Mouse (Mus musculus): ENCODE measurements at regions not wholly inside any gene's neighbourhood (a gene's known extent, or its start where the extent isn't known, plus 50 kb on each side); places are given as distances from the start of the nearest gene placed in this dataset.

DNA sequence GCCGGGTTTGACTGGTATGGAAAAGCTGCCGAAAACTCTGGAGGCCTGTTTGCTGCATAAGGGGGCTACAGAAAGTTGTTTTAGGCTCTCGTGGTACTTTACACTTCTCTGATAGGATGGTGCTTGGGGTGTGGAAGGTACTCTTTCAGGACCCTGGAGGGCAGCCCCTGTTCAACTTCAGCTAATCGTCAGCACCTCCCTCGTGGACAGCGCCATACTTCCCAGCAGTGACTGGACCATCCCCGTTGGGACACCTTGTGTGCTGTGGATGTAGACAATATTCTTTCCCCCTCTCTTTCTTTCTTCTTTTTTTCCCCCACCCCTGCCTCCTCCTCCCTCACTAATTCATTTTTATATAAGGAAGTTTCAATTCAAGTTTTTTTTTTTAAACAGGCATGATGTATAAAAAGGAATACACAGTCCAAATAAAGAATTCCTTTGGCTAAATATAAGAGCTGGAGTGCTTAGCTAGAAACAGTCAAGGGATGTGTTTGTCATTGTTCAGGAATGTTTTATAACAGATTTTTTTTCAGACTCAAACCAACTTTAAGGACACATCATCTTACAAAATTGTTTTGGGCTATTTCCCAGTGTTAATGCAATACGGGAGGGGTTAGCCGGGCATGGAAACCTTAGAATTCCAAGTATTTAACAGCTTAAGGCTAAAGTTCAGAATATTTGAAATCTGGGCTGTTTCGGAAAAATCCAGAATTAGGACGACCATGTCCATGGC is 66.2 kb upstream of the Ampd3 start:
- WGBS = 66% methylated on average over 11 of the region's 11 CpGs
- ATAC-seq = no peak

DNA sequence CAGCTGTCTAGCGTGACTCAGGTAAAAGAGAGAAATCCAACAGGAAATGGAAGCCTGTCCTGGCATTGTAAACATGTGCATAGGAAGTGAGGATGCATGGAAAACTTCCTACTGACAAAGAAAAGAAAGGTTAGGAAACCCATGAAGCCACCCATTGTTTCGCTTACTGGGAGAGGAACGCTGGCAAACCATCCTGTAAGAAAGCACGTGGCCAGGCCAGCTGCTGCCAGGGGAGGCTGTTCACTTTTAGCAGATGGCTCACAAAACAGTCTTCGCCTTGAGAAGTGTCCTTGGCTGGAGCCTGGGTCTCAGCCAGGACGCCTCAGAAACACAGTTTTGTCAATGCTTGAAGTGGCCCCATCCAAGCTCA is 65.6 kb upstream of the Ampd3 start:
- no peak for ATAC-seq
- Histone ChIP-seq H3K4me1 (ENCODE audit: control insufficient read depth, insufficient read depth, low read depth, low read length) (peaks cover 5% of the 10 kb centered on the region; the same call in 1 of the 2 replicates), H3K9me3 (ENCODE audit: control insufficient read depth, low read length) (no peaks in the 10 kb centered on the region), H3K4me2 (ENCODE audit: low read length) (no peak overlapping the region), H3K36me3 (ENCODE audit: control insufficient read depth, insufficient read depth, low read length) (no peaks in the 10 kb centered on the region), H3K4me3 (ENCODE audit: low read length) (no peak overlapping the region), H3K27ac (ENCODE audit: low read depth, low read length) (no peak overlapping the region), H3K9ac (ENCODE audit: low read depth, low read length) (no peak overlapping the region), H3K27me3 (replicated peaks; ENCODE audit: control insufficient read depth, insufficient read depth, low read length) (no peaks in the 10 kb centered on the region)
- 66% methylated on average over 6 of the region's 6 CpGs for WGBS

More for the DNA sequence above, 66.2 kb upstream of the Ampd3 start:
- Histone ChIP-seq H3K9me3 (ENCODE audit: control insufficient read depth, low read length) (no peaks in the 10 kb centered on the region), H3K27me3 (replicated peaks; ENCODE audit: control insufficient read depth, insufficient read depth, low read length) (no peaks in the 10 kb centered on the region), H3K27ac (ENCODE audit: low read depth, low read length) (no peak overlapping the region), H3K36me3 (ENCODE audit: control insufficient read depth, insufficient read depth, low read length) (no peaks in the 10 kb centered on the region), H3K4me2 (ENCODE audit: low read length) (no peak overlapping the region), H3K4me3 (ENCODE audit: low read length) (no peak overlapping the region), H3K9ac (ENCODE audit: low read depth, low read length) (no peak overlapping the region), H3K4me1 (ENCODE audit: control insufficient read depth, insufficient read depth, low read depth, low read length) (peaks cover 3% of the 10 kb centered on the region; the same call in 1 of the 2 replicates)

DNA sequence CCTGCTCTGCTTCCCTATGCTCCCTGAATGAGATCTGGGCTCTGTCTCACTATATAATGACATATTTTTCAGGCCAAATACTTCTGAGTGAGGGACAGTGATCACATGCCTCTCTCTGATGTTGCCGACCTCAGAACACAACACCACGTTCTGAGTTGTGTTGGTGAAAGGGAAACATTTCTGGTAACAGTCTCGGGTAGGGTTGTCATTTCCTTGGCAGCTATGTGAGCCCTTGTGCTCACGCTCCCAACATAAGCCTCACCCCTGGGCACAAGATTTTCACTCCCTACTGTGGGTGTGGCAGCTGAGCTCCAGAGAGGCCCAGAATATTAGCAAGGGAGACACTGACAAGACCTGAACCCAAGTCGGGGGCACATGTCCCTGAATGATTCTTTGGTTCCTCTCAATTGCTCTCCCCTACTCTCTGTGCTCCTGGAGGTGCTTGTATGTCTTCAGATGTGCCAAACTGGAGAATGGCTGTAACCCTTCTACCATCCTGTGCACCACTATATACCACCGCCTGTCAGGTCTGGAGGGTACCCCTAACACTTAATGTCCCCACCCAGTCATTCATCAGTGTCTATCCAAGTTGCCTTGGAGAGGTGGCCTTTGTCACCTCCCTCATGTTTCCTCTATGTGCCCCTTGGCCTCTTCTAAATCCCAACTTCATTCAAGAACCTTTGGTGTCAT is 62.5 kb upstream of the Ampd3 start:
- WGBS = 88% methylated on average over 6 of the region's 6 CpGs

DNA sequence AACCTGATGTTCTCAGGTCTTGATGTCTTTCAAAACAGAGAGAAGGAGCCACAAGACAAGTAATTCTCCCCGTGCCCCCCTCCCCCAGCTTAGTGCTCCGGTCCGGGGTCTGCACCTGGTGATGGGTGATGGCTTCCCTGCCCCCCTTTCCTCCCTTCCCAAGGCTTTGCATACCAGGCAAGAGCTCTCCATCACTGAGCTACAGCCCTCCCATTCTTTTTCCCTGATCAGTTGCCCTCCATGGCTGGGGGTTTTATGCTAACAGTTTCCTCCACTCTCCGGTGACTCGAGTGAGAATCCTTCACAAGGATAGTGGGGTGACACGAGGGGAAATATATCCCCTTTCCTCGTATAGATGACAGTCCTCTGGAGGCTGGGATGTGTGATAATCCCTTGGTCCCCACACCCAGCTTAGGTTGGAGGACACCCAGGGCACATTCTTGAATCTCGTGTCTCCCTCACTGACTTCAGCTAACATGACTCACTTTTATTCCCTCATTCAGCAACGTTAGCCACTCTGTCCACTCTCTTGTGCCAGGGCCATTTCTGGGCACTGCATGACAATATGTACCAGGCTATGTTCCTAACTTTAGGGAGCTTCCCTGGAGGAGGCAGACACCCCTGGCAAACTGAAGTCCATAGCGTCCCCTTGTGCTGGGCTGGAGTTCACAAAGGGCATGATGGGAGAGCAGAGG is 61.9 kb upstream of the Ampd3 start:
- Histone ChIP-seq H3K9ac (ENCODE audit: low read depth, low read length) (no peak overlapping the region), H3K36me3 (ENCODE audit: control insufficient read depth, insufficient read depth, low read length) (no peaks in the 10 kb centered on the region), H3K27me3 (replicated peaks; ENCODE audit: control insufficient read depth, insufficient read depth, low read length) (no peaks in the 10 kb centered on the region), H3K4me1 (ENCODE audit: control insufficient read depth, insufficient read depth, low read depth, low read length) (peaks cover 5% of the 10 kb centered on the region; the same call in 1 of the 2 replicates), H3K27ac (ENCODE audit: low read depth, low read length) (no peak overlapping the region), H3K4me3 (ENCODE audit: low read length) (no peak overlapping the region), H3K9me3 (ENCODE audit: control insufficient read depth, low read length) (no peaks in the 10 kb centered on the region), H3K4me2 (ENCODE audit: low read length) (no peak overlapping the region)
- 85% methylated on average over 10 of the region's 10 CpGs for WGBS
- ATAC-seq = no peak

More for the DNA sequence above, 62.5 kb upstream of the Ampd3 start:
- Histone ChIP-seq H3K4me2 (ENCODE audit: low read length) (no peak overlapping the region), H3K4me3 (ENCODE audit: low read length) (no peak overlapping the region), H3K36me3 (ENCODE audit: control insufficient read depth, insufficient read depth, low read length) (no peaks in the 10 kb centered on the region), H3K27me3 (replicated peaks; ENCODE audit: control insufficient read depth, insufficient read depth, low read length) (no peaks in the 10 kb centered on the region), H3K9ac (ENCODE audit: low read depth, low read length) (no peak overlapping the region), H3K27ac (ENCODE audit: low read depth, low read length) (no peak overlapping the region), H3K4me1 (ENCODE audit: control insufficient read depth, insufficient read depth, low read depth, low read length) (peaks cover 5% of the 10 kb centered on the region; the same call in 1 of the 2 replicates), H3K9me3 (ENCODE audit: control insufficient read depth, low read length) (no peaks in the 10 kb centered on the region)
- no peak for ATAC-seq

DNA sequence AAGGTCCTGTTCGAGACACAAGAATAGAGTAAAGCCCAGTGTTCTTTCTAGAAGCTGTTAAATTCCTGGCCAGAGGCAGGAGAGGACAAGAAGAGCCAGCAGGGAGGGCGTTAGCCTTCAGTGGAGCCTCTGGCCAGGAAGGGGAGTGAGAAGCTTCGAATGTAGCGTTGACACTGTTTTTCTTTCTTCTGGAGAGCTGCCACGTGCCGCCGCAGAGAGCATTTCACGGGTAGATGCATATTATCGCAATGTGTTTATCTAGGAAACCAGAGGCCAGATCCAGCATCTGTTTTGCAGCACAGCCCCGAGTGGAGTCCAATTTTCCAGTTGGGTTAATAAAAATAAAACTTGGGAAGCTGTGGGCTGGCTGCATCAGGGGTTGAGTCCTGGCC is 61.3 kb upstream of the Ampd3 start:
- 31% methylated on average over 10 of the region's 10 CpGs for WGBS
- ATAC-seq = no peak
- Histone ChIP-seq H3K27me3 (replicated peaks; ENCODE audit: control insufficient read depth, insufficient read depth, low read length) (no peaks in the 10 kb centered on the region), H3K4me1 (ENCODE audit: control insufficient read depth, insufficient read depth, low read depth, low read length) (peaks cover 5% of the 10 kb centered on the region; the same call in 1 of the 2 replicates), H3K4me3 (ENCODE audit: low read length) (no peak overlapping the region), H3K36me3 (ENCODE audit: control insufficient read depth, insufficient read depth, low read length) (no peaks in the 10 kb centered on the region), H3K9me3 (ENCODE audit: control insufficient read depth, low read length) (no peaks in the 10 kb centered on the region), H3K4me2 (ENCODE audit: low read length) (no peak overlapping the region), H3K27ac (ENCODE audit: low read depth, low read length) (no peak overlapping the region), H3K9ac (ENCODE audit: low read depth, low read length) (no peak overlapping the region)

DNA sequence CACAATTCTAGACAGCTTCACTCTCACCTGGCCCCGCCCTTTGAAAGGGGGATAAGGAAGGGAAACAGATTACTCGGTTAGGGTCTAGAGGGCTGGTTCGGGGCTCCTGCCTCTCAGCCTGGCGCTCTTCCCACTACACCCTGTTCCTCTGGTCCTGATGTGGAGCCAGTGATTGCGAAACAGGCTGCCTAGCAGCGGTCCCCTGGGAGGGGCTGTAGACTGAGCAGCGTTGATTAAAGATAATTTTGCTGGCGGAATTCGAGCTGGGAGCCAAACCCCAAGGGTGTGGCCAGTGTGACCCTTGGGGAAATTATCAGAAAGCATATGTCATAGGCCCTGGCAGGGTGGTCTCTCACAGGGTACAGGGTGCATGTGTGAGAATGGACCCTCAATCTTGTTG is 59.9 kb upstream of the Ampd3 start:
- Histone ChIP-seq H3K4me2 (ENCODE audit: low read length) (no peak overlapping the region), H3K4me1 (ENCODE audit: control insufficient read depth, insufficient read depth, low read depth, low read length) (peaks cover 5% of the 10 kb centered on the region; the same call in 1 of the 2 replicates), H3K27me3 (replicated peaks; ENCODE audit: control insufficient read depth, insufficient read depth, low read length) (no peaks in the 10 kb centered on the region), H3K4me3 (ENCODE audit: low read length) (no peak overlapping the region), H3K36me3 (ENCODE audit: control insufficient read depth, insufficient read depth, low read length) (no peaks in the 10 kb centered on the region), H3K9me3 (ENCODE audit: control insufficient read depth, low read length) (no peaks in the 10 kb centered on the region), H3K9ac (ENCODE audit: low read depth, low read length) (no peak overlapping the region), H3K27ac (ENCODE audit: low read depth, low read length) (no peak overlapping the region)
- no peak for ATAC-seq
- WGBS = 73% methylated on average over 9 of the region's 9 CpGs

DNA sequence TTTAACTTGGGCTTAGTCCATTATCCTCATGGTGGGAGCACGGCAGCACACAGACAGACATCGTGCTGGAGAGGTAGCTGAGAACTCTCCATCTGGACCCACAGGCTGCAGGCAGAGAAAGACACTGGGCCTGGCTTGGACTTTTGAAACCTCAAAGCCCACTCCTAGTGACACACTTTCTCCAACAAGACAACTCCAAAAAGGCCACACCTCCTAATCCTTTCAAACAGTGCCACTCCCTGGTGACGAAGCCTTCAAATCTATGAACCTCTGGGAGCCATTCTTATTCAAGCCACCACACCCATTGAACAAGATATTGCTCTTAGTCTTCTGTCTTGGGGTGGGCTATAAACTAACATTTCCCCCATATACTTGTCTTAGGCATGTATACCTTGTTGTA is 59.2 kb upstream of the Ampd3 start:
- no peak overlapping the region for H3K9ac ChIP-seq (ENCODE audit: low read depth, low read length)
- H3K27me3 ChIP-seq (replicated peaks; ENCODE audit: control insufficient read depth, insufficient read depth, low read length) = no peaks in the 10 kb centered on the region
- ATAC-seq = no peak
- peaks cover 5% of the 10 kb centered on the region; the same call in 1 of the 2 replicates for H3K4me1 ChIP-seq (ENCODE audit: control insufficient read depth, insufficient read depth, low read depth, low read length)
- no peak overlapping the region for H3K4me3 ChIP-seq (ENCODE audit: low read length)
- H3K4me2 ChIP-seq (ENCODE audit: low read length) = no peak overlapping the region
- H3K36me3 ChIP-seq (ENCODE audit: control insufficient read depth, insufficient read depth, low read length) = no peaks in the 10 kb centered on the region
- WGBS = 94% methylated on average over 3 of the region's 3 CpGs
- no peak overlapping the region for H3K27ac ChIP-seq (ENCODE audit: low read depth, low read length)
- no peaks in the 10 kb centered on the region for H3K9me3 ChIP-seq (ENCODE audit: control insufficient read depth, low read length)

DNA sequence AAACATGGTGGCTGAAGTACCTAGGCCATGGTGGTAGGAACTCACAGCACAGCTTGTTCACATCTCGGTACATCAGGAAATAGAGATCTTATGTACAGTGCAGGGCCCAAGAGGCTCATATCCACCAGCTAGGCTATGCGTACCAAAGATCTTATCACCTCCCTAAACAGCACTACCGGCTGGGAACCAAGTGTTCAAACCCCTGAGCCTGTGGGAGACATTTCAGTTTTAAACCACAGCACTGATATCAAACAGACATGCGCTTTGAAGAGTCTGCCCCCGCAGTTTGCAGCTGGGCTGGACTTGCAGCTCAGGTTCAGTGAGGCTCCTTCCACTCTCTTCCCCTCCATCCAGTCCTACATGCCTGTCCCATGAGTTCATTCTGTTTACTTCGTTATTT is 58.4 kb upstream of the Ampd3 start:
- H3K36me3 ChIP-seq (ENCODE audit: control insufficient read depth, insufficient read depth, low read length) = no peaks in the 10 kb centered on the region
- no peaks in the 10 kb centered on the region for H3K9me3 ChIP-seq (ENCODE audit: control insufficient read depth, low read length)
- no peak for ATAC-seq
- H3K9ac ChIP-seq (ENCODE audit: low read depth, low read length) = no peak overlapping the region
- H3K4me3 ChIP-seq (ENCODE audit: low read length) = no peak overlapping the region
- H3K27ac ChIP-seq (ENCODE audit: low read depth, low read length) = no peak overlapping the region
- no peaks in the 10 kb centered on the region for H3K27me3 ChIP-seq (replicated peaks; ENCODE audit: control insufficient read depth, insufficient read depth, low read length)
- H3K4me1 ChIP-seq (ENCODE audit: control insufficient read depth, insufficient read depth, low read depth, low read length) = peaks cover 5% of the 10 kb centered on the region; the same call in 1 of the 2 replicates
- whole genome bisulfite sequencing = 88% methylated on average over 6 of the region's 6 CpGs
- no peak overlapping the region for H3K4me2 ChIP-seq (ENCODE audit: low read length)
